Mouse (Mus musculus) erythroblast, embryonic 14.5 days (primary cell): Measurements from ENCODE around the gene Rce1. TPM values are rescaled to one million over a fixed set of nuclear protein-coding genes. Genes with fewer than 3 reads are reported as not detected.

Experiments
- H3K27me3 ChIP-seq: 2 replicates; pipeline ENCODE4 v1.6.1; 2012; ENCODE audit warnings: inconsistent platforms; ENCODE audit not compliant: control insufficient read depth
- H3K36me3 ChIP-seq: 2 replicates; pipeline ENCODE4 v1.6.1; 2012; ENCODE audit warnings: mild to moderate bottlenecking, inconsistent platforms; ENCODE audit not compliant: control insufficient read depth
- H3K4me1 ChIP-seq: 2 replicates; pipeline ENCODE4 v1.6.1; 2012; ENCODE audit warnings: inconsistent platforms; ENCODE audit not compliant: control insufficient read depth
- H3K4me3 ChIP-seq: replicated peaks from 2 replicates; pipeline ENCODE3; 2012; ENCODE audit warnings: moderate library complexity, mild to moderate bottlenecking, inconsistent platforms
- H3K9me3 ChIP-seq: 2 replicates; pipeline ENCODE4 v1.6.1; 2012; ENCODE audit warnings: low read length, inconsistent platforms, mixed read lengths; ENCODE audit not compliant: control insufficient read depth
- GATA1 ChIP-seq: IDR thresholded peaks from 2 replicates; pipeline ENCODE4 v1.6.1; 2012; ENCODE audit warnings: low read length, inconsistent platforms, mixed read lengths
- TAL1 ChIP-seq: IDR thresholded peaks from 3 replicates; pipeline ENCODE4 v1.6.1; 2012; ENCODE audit warnings: low read length, inconsistent platforms, mixed read lengths
- polyA plus RNA-seq: library from polyadenylated mRNA; stranded (reverse); fragments of >175 nt; gene quantifications from 2 replicates; pipeline ENCODE4 v1.2.3, GENCODE M21; 2012

Gene Rce1
- polyA plus RNA-seq, 1 experiment: 2.8 TPM

- peaks cover 36% of the 10 kb centered on the region for H3K4me1 ChIP-seq
- no peaks in the 10 kb centered on the region for H3K27me3 ChIP-seq
- H3K9me3 ChIP-seq: no peaks in the 10 kb centered on the region
- peak overlapping the region; percentile 87 for H3K4me3 ChIP-seq
- TF ChIP-seq TAL1: no peak
- TF ChIP-seq GATA1: no peak
- H3K36me3 ChIP-seq: peaks cover 34% of the 10 kb centered on the region
Observed at GRCm38 (mm10) chr19:4625829-4626535, 541 bp upstream of the Rce1 start.

DNA sequence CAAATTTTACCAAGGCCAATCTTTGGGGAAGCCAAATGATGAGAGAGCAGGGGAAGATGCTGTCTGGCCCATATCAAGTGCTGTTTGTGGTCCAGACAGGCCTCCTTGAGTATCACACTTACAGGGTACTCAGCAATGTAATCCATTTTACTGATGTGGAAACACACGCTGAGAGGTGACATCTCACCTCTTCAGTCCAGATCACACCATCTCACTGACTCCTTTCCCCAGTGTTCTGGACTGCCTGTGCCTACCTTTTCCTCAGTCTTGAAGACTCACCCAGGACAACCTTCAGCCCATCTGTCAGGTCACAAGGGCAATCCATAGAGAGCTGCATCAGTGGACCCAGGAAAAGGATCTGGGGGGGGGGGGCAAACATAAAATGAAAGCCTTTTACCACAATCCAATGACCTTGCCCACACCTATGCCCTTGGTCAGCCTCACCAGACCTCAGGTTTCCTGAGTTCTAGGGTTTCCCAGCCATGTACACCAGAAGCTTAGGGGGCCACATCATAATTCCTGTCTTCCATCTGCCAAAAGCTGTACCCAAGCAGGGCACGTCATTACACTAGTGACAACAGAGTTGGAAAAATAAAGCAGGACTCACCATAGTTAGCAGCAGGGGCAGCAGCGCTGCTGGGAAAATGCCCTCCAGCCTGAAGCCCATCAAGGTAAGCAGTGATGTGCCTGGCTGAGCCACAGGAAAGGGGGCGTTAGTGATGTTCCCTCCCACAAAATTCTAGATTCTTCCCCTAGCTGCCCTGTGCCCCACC is 849 bp downstream of the Rce1 start:
- H3K9me3 ChIP-seq: no peaks in the 10 kb centered on the region

GRCm38 (mm10) chr19:4624006-4624405 is 1.4 kb downstream of the Rce1 start:
- no peak for TF ChIP-seq TAL1
- TF ChIP-seq GATA1: no peak
- Histone ChIP-seq H3K9me3 (no peaks in the 10 kb centered on the region), H3K4me1 (peaks cover 36% of the 10 kb centered on the region), H3K27me3 (no peaks in the 10 kb centered on the region), H3K36me3 (peaks cover 54% of the 10 kb centered on the region), H3K4me3 (peak overlapping the region; percentile 87)

More for the DNA sequence above, 849 bp downstream of the Rce1 start:
- TF ChIP-seq GATA1: no peak
- no peak for TF ChIP-seq TAL1
- peaks cover 36% of the 10 kb centered on the region for H3K4me1 ChIP-seq
- peak overlapping the region; percentile 87 for H3K4me3 ChIP-seq
- no peaks in the 10 kb centered on the region for H3K27me3 ChIP-seq
- H3K36me3 ChIP-seq: peaks cover 48% of the 10 kb centered on the region

DNA sequence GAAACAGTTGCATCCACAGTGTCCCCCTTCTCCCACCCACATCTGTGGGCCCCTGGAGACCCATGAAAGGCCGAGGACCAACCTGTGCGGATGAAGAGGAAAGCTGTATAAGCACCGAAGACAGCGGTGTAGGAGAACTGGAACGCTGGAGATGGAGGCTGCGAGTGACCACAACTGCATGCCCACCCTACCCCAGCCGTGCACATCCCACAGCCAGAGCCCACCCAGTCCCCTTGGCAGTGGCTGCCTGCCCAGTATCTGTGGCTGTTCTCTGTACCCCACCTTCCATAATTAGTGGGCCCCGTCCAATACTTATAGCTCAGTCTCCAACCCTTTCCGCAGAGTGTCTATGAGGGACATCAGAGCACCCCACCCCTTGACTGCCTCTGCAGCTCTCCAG is 2.0 kb downstream of the Rce1 start:
- peaks cover 36% of the 10 kb centered on the region for H3K4me1 ChIP-seq
- TF ChIP-seq TAL1 (no peak), GATA1 (no peak)
- no peak overlapping the region for H3K4me3 ChIP-seq
- H3K27me3 ChIP-seq: no peaks in the 10 kb centered on the region
- peaks cover 60% of the 10 kb centered on the region for H3K36me3 ChIP-seq
- no peaks in the 10 kb centered on the region for H3K9me3 ChIP-seq

DNA sequence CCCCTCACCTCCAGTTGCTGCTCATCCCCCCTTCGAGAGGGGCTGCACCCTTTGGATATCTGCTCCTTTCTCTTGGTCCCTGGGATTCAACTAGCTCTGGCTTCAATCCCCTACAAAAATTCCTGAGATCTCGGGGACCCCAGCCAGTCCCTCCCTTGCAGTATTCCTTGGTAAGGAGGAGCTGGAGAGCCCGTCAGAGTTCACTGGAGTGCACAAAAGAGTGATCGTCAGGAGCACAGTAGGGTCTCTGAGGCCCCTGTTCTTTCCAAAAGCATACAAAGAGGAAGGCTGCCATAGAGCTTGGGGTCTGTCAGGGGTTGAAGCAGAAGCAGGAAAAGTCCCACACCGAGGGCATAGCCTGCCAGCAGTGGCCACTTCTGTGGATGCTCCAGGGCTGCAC is 2.7 kb downstream of the Rce1 start:
- H3K9me3 ChIP-seq: no peaks in the 10 kb centered on the region
- no peak overlapping the region for H3K4me3 ChIP-seq
- H3K27me3 ChIP-seq: 0 out of 2 replicates have a peak, but pooled peaks cover under 1% of the 10 kb centered on the region
- no peak for TF ChIP-seq GATA1
- no peak for TF ChIP-seq TAL1
- H3K36me3 ChIP-seq: peaks cover 66% of the 10 kb centered on the region
- H3K4me1 ChIP-seq: peaks cover 36% of the 10 kb centered on the region

DNA sequence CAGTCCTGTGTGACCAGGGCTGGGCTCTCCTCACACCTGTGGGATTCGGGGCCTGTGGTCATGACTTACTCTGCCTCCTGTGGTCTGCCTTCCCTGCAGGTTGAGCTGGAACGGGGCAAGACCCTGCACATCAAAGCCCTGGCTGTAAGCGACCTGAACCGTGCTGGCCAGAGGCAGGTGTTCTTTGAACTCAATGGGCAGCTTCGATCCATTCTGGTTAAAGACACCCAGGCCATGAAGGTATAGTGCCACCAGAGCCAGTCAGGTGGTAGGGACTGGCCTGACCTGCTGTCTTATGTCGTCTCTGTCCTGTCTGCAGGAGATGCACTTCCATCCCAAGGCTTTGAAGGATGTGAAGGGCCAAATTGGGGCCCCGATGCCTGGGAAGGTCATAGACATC is 4.7 kb downstream of the Rce1 start:
- Histone ChIP-seq H3K4me1 (peaks cover 34% of the 10 kb centered on the region), H3K9me3 (no peaks in the 10 kb centered on the region), H3K4me3 (no peak overlapping the region), H3K27me3 (peaks cover 19% of the 10 kb centered on the region), H3K36me3 (peaks cover 73% of the 10 kb centered on the region)
- TF ChIP-seq TAL1 (no peak), GATA1 (no peak)

- Histone ChIP-seq H3K36me3 (peaks cover 73% of the 10 kb centered on the region), H3K27me3 (peaks cover 32% of the 10 kb centered on the region), H3K9me3 (no peaks in the 10 kb centered on the region), H3K4me3 (no peak overlapping the region), H3K4me1 (peaks cover 39% of the 10 kb centered on the region)
- TF ChIP-seq GATA1 (no peak), TAL1 (no peak)
Observed at GRCm38 (mm10) chr19:4619461-4619860, 6.0 kb downstream of the Rce1 start.

- TF ChIP-seq GATA1 (no peak), TAL1 (no peak)
- Histone ChIP-seq H3K4me1 (peaks cover 32% of the 10 kb centered on the region), H3K36me3 (peaks cover 72% of the 10 kb centered on the region), H3K4me3 (no peak overlapping the region), H3K27me3 (peaks cover 41% of the 10 kb centered on the region), H3K9me3 (no peaks in the 10 kb centered on the region)
Observed at GRCm38 (mm10) chr19:4618183-4618582, 7.3 kb downstream of the Rce1 start.

GRCm38 (mm10) chr19:4616546-4616945 is 8.9 kb downstream of the Rce1 start:
- peaks cover 35% of the 10 kb centered on the region for H3K4me1 ChIP-seq
- no peaks in the 10 kb centered on the region for H3K9me3 ChIP-seq
- no peak overlapping the region for H3K4me3 ChIP-seq
- peaks cover 72% of the 10 kb centered on the region for H3K36me3 ChIP-seq
- peaks cover 41% of the 10 kb centered on the region for H3K27me3 ChIP-seq
- no peak for TF ChIP-seq TAL1
- no peak for TF ChIP-seq GATA1
